In genomic region chr15:79432892-79433291, GRCm38 (mm10) we compare ENCODE assay signal across 7 mouse cellular contexts. TPM values are rescaled to one million over a fixed set of nuclear protein-coding genes. Genes with fewer than 3 reads are reported as not detected.
DNase-seq lines count a peak whose midpoint lies in the region; ATAC-seq and TF ChIP-seq lines count a peak whose summit lies in the region.

No protein-coding gene starts in this region.

- H3K27me3 ChIP-seq in E14TG2a.4 (ENCODE audit: insufficient read depth, low read length) = no peaks in the 10 kb centered on the region
- H3K27me3 ChIP-seq in heart, postnatal 0 days (ENCODE audit: control insufficient read depth, insufficient read depth, low read length) = no peaks in the 10 kb centered on the region
- no peaks in the 10 kb centered on the region for H3K27me3 ChIP-seq in stomach, embryonic 16.5 days (ENCODE audit: control insufficient read depth, insufficient read depth, low read length)

- no peak for TF ChIP-seq EP300 in heart, postnatal 0 days (IDR thresholded peaks at IDR 0.05; ENCODE audit: low read depth)

- H3K4me1 ChIP-seq in E14TG2a.4 (replicated peaks; ENCODE audit: low read depth, low read length) = peaks cover 92% of the 10 kb centered on the region
- H3K4me1 ChIP-seq in heart, postnatal 0 days (ENCODE audit: control insufficient read depth, insufficient read depth) = peaks cover 48% of the 10 kb centered on the region
- H3K4me1 ChIP-seq in stomach, embryonic 16.5 days (ENCODE audit: control insufficient read depth, insufficient read depth, low read length) = peaks cover 33% of the 10 kb centered on the region

- peak overlapping the region; percentile 54 for H3K9ac ChIP-seq in heart, postnatal 0 days (replicated peaks; ENCODE audit: low read depth, low read length)
- peak overlapping the region; percentile 30 for H3K9ac ChIP-seq in stomach, embryonic 16.5 days (ENCODE audit: low read length)

- H3K4me3 ChIP-seq in E14TG2a.4 (replicated peaks; ENCODE audit: low read length) = peak overlapping the region; percentile 13; the same call in 1 of the 2 replicates
- H3K4me3 ChIP-seq in heart, postnatal 0 days (ENCODE audit: low read depth, low read length) = peak overlapping the region; percentile 21
- 0 out of 2 replicates have a peak overlapping the region, but pooled peaks have one; percentile 2 for H3K4me3 ChIP-seq in layer of hippocampus, adult 2 months
- no peak overlapping the region for H3K4me3 ChIP-seq in stomach, embryonic 16.5 days (replicated peaks; ENCODE audit: low read length)

- WGBS in heart, postnatal 0 days = 2% methylated on average over 21 of the region's 21 CpGs
- WGBS in stomach, embryonic 16.5 days = 39% methylated on average over 21 of the region's 21 CpGs

- no peaks in the 10 kb centered on the region for H3K9me3 ChIP-seq in E14TG2a.4 (ENCODE audit: low read length)
- no peaks in the 10 kb centered on the region for H3K9me3 ChIP-seq in heart, postnatal 0 days (replicated peaks; ENCODE audit: control insufficient read depth, low read length)
- H3K9me3 ChIP-seq in stomach, embryonic 16.5 days (replicated peaks; ENCODE audit: control insufficient read depth, low read length) = no peaks in the 10 kb centered on the region

- peak overlapping the region; percentile 36 for H3K4me2 ChIP-seq in heart, postnatal 0 days (ENCODE audit: low read depth, low read length)
- H3K4me2 ChIP-seq in stomach, embryonic 16.5 days (ENCODE audit: low read depth, low read length) = peak overlapping the region; percentile 18; the same call in 1 of the 2 replicates

- peak overlapping the region; percentile 88 for H3K27ac ChIP-seq in heart, postnatal 0 days (ENCODE audit: low read depth)
- peak overlapping the region; percentile 69 for H3K27ac ChIP-seq in layer of hippocampus, adult 2 months
- H3K27ac ChIP-seq in stomach, embryonic 16.5 days (ENCODE audit: low read length) = peak overlapping the region; percentile 83

- H3K36me3 ChIP-seq in E14TG2a.4 (ENCODE audit: insufficient read depth, low read length) = peaks cover 83% of the 10 kb centered on the region
- H3K36me3 ChIP-seq in heart, postnatal 0 days (replicated peaks; ENCODE audit: control insufficient read depth, insufficient read depth, low read length) = peaks cover 54% of the 10 kb centered on the region
- peaks cover 13% of the 10 kb centered on the region; the same call in 1 of the 2 replicates for H3K36me3 ChIP-seq in stomach, embryonic 16.5 days (ENCODE audit: control insufficient read depth, insufficient read depth, low read length)

- peak; percentile 78 for DNase-seq in brain, adult 2 months (ENCODE audit: low read depth, low spot score)
- peak; percentile 77 for DNase-seq in heart, postnatal 0 days (ENCODE audit: low spot score)
- peak; percentile 29 to 37 for DNase-seq in layer of hippocampus, adult 2 months (ENCODE audit: low spot score in 2 of 2)
- DNase-seq in lung, postnatal 25 days (ENCODE audit: low spot score) = peak; percentile 52
- no peak for DNase-seq in cerebellum, adult 11-12 months

- ATAC-seq in heart, postnatal 0 days (ENCODE audit: insufficient read depth, low read depth) = peak; percentile 57
- peak; percentile 61; the same call in 1 of the 2 replicates for ATAC-seq in stomach, embryonic 16.5 days (ENCODE audit: insufficient read depth, low FRiP score)

- no peak for TF ChIP-seq CTCF in E14TG2a.4 (conservative IDR thresholded peaks at IDR 0.05; ENCODE audit: low read length)
- no peak for TF ChIP-seq CTCF in heart, postnatal 0 days (IDR thresholded peaks at IDR 0.05; ENCODE audit: low read depth)
- no peak for TF ChIP-seq CTCF in layer of hippocampus, adult 2 months (conservative IDR thresholded peaks at IDR 0.05)

RNA-seq across cellular contexts. Expression of gene Csnk1e, which starts 22.5 kb away (rescaled TPM):
- 167 and 193 TPM in 2 replicates for total RNA-seq in heart, postnatal 0 days (2014; rRNA removed; ENCODE audit: low replicate concordance)
- 55.5 and 61.5 TPM in 2 replicates for polyA plus RNA-seq in heart, postnatal 0 days (2015; fragmentation: Nextera tagmentation; extraction: Ambion mirVana)
- 100 to 1,000 TPM; 104 to 108 TPM for total RNA-seq in layer of hippocampus, adult 2 months (2021)
- polyA plus RNA-seq in stomach, embryonic 16.5 days (2015; fragmentation: Nextera tagmentation; extraction: Ambion mirVana) = 34.5 and 35.0 TPM in 2 replicates

RNA-seq across cellular contexts. Expression of gene Tmem184b, which starts 29.5 kb away (rescaled TPM):
- 70.6 and 111 TPM in 2 replicates for total RNA-seq in heart, postnatal 0 days (2014; rRNA removed; ENCODE audit: low replicate concordance)
- polyA plus RNA-seq in heart, postnatal 0 days (2015; fragmentation: Nextera tagmentation; extraction: Ambion mirVana) = 31.8 and 32.7 TPM in 2 replicates
- total RNA-seq in layer of hippocampus, adult 2 months (2021) = 10 to 100 TPM; 53.6 to 56.0 TPM
- 52.7 and 59.6 TPM in 2 replicates for polyA plus RNA-seq in stomach, embryonic 16.5 days (2015; fragmentation: Nextera tagmentation; extraction: Ambion mirVana)
